ENCODE assay signal across 11 mouse cellular contexts in the genomic region with DNA sequence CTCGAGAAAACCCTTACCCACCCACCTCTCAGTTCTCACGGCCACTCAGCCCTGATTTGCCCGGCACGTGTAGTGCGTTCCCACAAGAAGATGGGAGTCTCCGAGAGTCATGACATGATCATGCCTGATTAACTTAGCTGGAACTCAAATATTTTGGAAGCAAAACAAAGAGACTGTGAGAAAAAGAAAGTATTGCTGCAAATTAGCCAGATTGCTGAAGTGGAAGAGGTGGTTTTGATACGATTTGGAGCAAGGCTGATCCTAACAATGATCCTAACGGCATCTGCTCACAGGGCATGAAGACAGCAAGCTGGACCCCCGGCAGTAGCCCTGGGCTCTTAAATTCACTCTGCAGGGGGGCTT.
DNase-seq lines count a peak whose midpoint lies in the region; ATAC-seq and TF ChIP-seq lines count a peak whose summit lies in the region.
"Had no signal": no experiment of that assay in that cellular context is flagged by ENCODE, and none has a peak within 500 bp of the region (broad histone marks: within the 10 kb centered on the region; RNA-seq: fewer than 3 reads in every experiment).

No protein-coding gene starts in this region.

- TF ChIP-seq CTCF in forebrain, postnatal 0 days (IDR thresholded peaks at IDR 0.05; ENCODE audit: low read depth) = no peak

- H3K9ac ChIP-seq in hindbrain, embryonic 13.5 days = 0 out of 2 replicates have a peak overlapping the region, but pooled peaks have one; percentile 13
- H3K9ac ChIP-seq in hindbrain, embryonic 12.5 days = no peak overlapping the region
- H3K9ac ChIP-seq in forebrain, postnatal 0 days = no peak overlapping the region
- H3K9ac ChIP-seq in midbrain, embryonic 15.5 days = no peak overlapping the region

- H3K9me3 ChIP-seq in hindbrain, embryonic 13.5 days = no peaks in the 10 kb centered on the region
- H3K9me3 ChIP-seq in hindbrain, embryonic 12.5 days (replicated peaks) = no peaks in the 10 kb centered on the region
- no peaks in the 10 kb centered on the region for H3K9me3 ChIP-seq in embryonic facial prominence, embryonic 10.5 days
- H3K9me3 ChIP-seq in forebrain, postnatal 0 days (ENCODE audit: low read length) = no peaks in the 10 kb centered on the region
- no peaks in the 10 kb centered on the region for H3K9me3 ChIP-seq in midbrain, embryonic 15.5 days
- H3K9me3 ChIP-seq: heart, embryonic 10.5 days had no signal

- peak overlapping the region; percentile 13; the same call in 1 of the 2 replicates for H3K4me2 ChIP-seq in hindbrain, embryonic 13.5 days
- H3K4me2 ChIP-seq in hindbrain, embryonic 12.5 days (replicated peaks) = no peak overlapping the region
- H3K4me2 ChIP-seq in forebrain, postnatal 0 days (ENCODE audit: low read depth) = peak overlapping the region; percentile 6; the same call in 1 of the 2 replicates
- peak overlapping the region; percentile 26 for H3K4me2 ChIP-seq in midbrain, embryonic 15.5 days

- H3K36me3 ChIP-seq in hindbrain, embryonic 13.5 days = no peaks in the 10 kb centered on the region
- H3K36me3 ChIP-seq in hindbrain, embryonic 12.5 days = no peaks in the 10 kb centered on the region
- no peaks in the 10 kb centered on the region for H3K36me3 ChIP-seq in embryonic facial prominence, embryonic 10.5 days (replicated peaks)
- H3K36me3 ChIP-seq in forebrain, postnatal 0 days (ENCODE audit: insufficient read depth) = no peaks in the 10 kb centered on the region
- no peaks in the 10 kb centered on the region for H3K36me3 ChIP-seq in midbrain, embryonic 15.5 days (replicated peaks)
- H3K36me3 ChIP-seq: heart, embryonic 10.5 days had no signal

- 24% methylated on average over 9 of the region's 9 CpGs for WGBS in hindbrain, embryonic 13.5 days
- WGBS in hindbrain, embryonic 12.5 days = 34% methylated on average over 9 of the region's 9 CpGs
- WGBS in embryonic facial prominence, embryonic 10.5 days = 37% methylated on average over 9 of the region's 9 CpGs
- 9% methylated on average over 9 of the region's 9 CpGs for WGBS in forebrain, postnatal 0 days
- WGBS in midbrain, embryonic 15.5 days = 20% methylated on average over 9 of the region's 9 CpGs

- no peak for ATAC-seq in hindbrain, embryonic 13.5 days (ENCODE audit: low FRiP score)
- no peak for ATAC-seq in hindbrain, embryonic 12.5 days (ENCODE audit: low FRiP score)
- ATAC-seq in forebrain, postnatal 0 days = no peak
- ATAC-seq in midbrain, embryonic 15.5 days (replicated peaks) = no peak
- no peak for ATAC-seq in monocyte, adult 5-6 weeks (replicated peaks; ENCODE audit: insufficient number of reproducible peaks, low FRiP score, low TSS enrichment, poor library complexity, severe bottlenecking)
- ATAC-seq: CD4-positive, CD25-positive, alpha-beta regulatory T cell, adult 4 months had no signal

- DNase-seq in embryonic facial prominence, embryonic 10.5 days (ENCODE audit: low spot score) = no peak
- DNase-seq in forebrain, postnatal 0 days = no peak
- no peak for DNase-seq in layer of hippocampus, adult 18-20 months (ENCODE audit: low spot score in 2 of 2)
- no peak for DNase-seq in urinary bladder, postnatal 4 days (ENCODE audit: low spot score in 2 of 2)

- peaks cover 13% of the 10 kb centered on the region; the same call in 1 of the 2 replicates for H3K27me3 ChIP-seq in hindbrain, embryonic 13.5 days
- no peaks in the 10 kb centered on the region for H3K27me3 ChIP-seq in hindbrain, embryonic 12.5 days
- peaks cover 12% of the 10 kb centered on the region for H3K27me3 ChIP-seq in embryonic facial prominence, embryonic 10.5 days (replicated peaks; ENCODE audit: low read depth, poor library complexity, severe bottlenecking)
- no peaks in the 10 kb centered on the region for H3K27me3 ChIP-seq in forebrain, postnatal 0 days (ENCODE audit: insufficient read depth, low read length)
- peaks cover 18% of the 10 kb centered on the region; the same call in 1 of the 2 replicates for H3K27me3 ChIP-seq in midbrain, embryonic 15.5 days (replicated peaks)

- no peak overlapping the region for H3K4me3 ChIP-seq in hindbrain, embryonic 13.5 days
- H3K4me3 ChIP-seq in hindbrain, embryonic 12.5 days = no peak overlapping the region
- no peak overlapping the region for H3K4me3 ChIP-seq in embryonic facial prominence, embryonic 10.5 days
- no peak overlapping the region for H3K4me3 ChIP-seq in forebrain, postnatal 0 days (ENCODE audit: low read depth, low read length)
- no peak overlapping the region for H3K4me3 ChIP-seq in midbrain, embryonic 15.5 days
- H3K4me3 ChIP-seq: erythroblast, embryonic 14.5 days; heart, embryonic 10.5 days had no signal

- no peak overlapping the region for H3K27ac ChIP-seq in hindbrain, embryonic 13.5 days
- H3K27ac ChIP-seq in hindbrain, embryonic 12.5 days = no peak overlapping the region
- H3K27ac ChIP-seq in embryonic facial prominence, embryonic 10.5 days (replicated peaks) = peak overlapping the region; percentile 72
- H3K27ac ChIP-seq in forebrain, postnatal 0 days (ENCODE audit: low read depth, low read length) = no peak overlapping the region
- no peak overlapping the region for H3K27ac ChIP-seq in midbrain, embryonic 15.5 days
- H3K27ac ChIP-seq: heart, embryonic 10.5 days had no signal

- peaks cover 21% of the 10 kb centered on the region for H3K4me1 ChIP-seq in hindbrain, embryonic 13.5 days (replicated peaks)
- H3K4me1 ChIP-seq in hindbrain, embryonic 12.5 days = peaks cover 31% of the 10 kb centered on the region
- H3K4me1 ChIP-seq in embryonic facial prominence, embryonic 10.5 days = peaks cover 55% of the 10 kb centered on the region
- peaks cover 4% of the 10 kb centered on the region; the same call in 1 of the 2 replicates for H3K4me1 ChIP-seq in forebrain, postnatal 0 days (ENCODE audit: insufficient read depth)
- peaks cover 16% of the 10 kb centered on the region for H3K4me1 ChIP-seq in midbrain, embryonic 15.5 days
